Mouse (Mus musculus) left cerebral cortex, postnatal 4 days (tissue): Measurements from ENCODE around the gene Tbc1d22b. TPM values are rescaled to one million over a fixed set of nuclear protein-coding genes. Genes with fewer than 3 reads are reported as not detected.
"Not testable (repeated sequence)": the region's sequence is repeated elsewhere in the genome, so short reads cannot be mapped to it uniquely, and the experiment has no call there.

ENCODE experiments used
- DNase-seq: peaks from one replicate; pipeline ENCODE4 v3.0.0-alpha.2; 2022
- intact Hi-C: fragments of 180-260 bp; cut with DNase I; formaldehyde crosslinking; loops from one replicate; pipeline ENCODE4 v1.15.1; 2025
- total RNA-seq, 2 experiments: library from RNA; stranded (reverse); gene quantifications; 2 replicates each; pipeline ENCODE4 v1.2.3; 2021

Tbc1d22b gene
- total RNA-seq = 10 to 100 TPM; 45.0 to 46.2 TPM

DNA sequence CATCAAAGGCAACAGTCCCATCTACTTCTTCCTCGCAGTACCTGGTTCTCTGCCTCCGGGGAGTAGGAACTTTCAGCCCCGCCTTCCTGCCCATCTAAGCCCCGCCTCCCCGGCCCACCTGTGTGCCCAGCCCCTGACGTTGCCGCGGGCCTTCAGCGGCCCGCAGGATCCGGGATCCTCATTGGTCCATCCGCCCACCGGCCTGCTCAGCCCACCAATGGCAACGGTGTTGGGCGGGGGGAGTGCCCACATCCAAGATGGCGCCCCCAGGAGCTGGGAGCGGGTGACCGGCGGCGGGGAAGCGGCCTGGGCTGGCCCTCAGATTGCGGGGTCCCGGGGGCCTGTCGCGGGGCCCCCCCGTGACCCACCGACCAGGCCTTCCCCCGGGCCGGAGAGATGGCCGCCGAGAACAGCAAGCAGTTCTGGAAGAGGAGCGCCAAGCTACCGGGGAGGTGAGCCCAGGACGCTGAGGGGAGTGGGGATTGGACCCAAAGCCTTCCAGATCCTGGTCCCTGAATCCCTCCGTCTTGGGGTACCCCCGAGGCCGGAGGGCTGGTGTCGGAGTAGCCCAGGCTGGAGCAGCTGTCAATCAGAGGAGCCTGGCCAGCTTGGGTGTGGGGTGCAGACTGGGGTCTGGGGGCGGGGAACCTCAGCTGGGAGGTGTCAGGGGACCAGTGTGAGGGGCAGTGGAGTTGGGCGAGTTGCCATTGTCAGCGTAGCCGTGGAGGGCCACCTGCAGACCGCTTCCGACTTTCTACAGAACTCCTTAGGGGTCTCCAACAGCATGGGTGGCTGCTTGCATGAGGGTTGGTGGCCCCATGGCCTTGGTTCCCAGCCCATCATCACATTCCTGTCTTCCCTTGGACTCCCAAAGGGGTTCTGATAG is at the start of gene Tbc1d22b, which contains the start of gene Gm17657:
Tbc1d22b (plus strand) TSS at position 243 of the 886 bp plus-strand sequence.
Gm17657 (minus strand) TSS at position 96 of the 886 bp plus-strand sequence.
- peak; percentile 96 for DNase-seq
- intact Hi-C loops = no loop called here

DNA sequence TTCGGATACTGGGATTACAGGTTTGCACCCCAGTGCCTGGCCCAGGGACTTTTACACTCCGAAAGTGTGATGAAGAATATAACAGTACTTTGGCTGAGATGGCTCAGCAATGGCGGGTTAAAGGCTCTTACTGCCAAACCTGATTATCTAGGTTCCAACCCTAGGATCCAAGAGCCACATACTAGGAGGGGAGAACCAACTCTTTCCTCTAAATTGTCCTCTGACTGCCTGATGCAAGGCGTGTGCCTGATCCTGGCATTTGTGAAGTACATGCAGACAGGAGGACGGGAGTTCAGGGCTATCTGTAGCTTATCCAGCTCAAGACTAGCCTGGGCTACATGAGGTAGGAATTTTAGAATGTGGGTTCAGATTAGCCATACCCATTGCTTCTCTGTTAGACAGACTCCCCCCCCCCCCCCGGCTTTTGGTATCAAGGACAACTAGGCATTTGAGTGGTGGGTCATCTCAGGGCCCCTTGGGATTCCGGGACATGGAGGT is 49.3 kb upstream of the Tbc1d22b start:
- intact Hi-C loops = no loop called here
- DNase-seq = no peak

- intact Hi-C loops = no loop called here
Observed at GRCm38 (mm10) chr17:29500802-29501469, 48.6 kb upstream of the Tbc1d22b start.

DNA sequence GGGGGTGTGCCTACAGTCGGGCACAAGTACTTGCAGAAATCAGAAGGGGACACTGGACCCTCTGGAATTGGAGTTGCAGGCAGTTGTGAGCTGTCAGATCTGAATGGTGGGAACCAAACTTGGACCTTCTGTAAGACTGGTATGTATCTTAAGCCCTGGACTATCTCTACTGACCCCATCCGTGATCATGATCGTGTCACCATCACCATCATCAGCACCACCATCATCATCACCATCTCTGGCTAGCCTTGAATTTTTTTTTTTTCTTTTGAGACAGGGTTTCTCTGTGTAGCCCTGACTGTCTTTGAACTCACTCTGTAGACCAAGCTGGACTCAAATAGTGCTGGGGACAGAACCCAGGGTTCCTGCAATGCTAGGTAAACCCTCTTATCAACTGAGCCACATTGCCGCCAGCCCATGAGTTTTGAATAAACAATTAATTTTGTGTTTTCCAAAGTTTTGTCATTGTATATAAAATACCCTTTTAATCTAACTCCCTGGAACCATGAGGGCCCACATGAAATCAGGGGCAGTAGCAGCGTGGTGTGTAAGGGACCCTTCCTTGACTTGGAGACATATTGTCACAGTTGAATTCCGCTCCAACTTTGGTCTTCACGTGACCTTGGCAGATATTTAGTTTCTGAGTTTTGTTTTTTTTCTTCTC is 47.4 kb upstream of the Tbc1d22b start:
- intact Hi-C loops = no loop called here
- DNase-seq = no peak

More at GRCm38 (mm10) chr17:29500802-29501469, 48.6 kb upstream of the Tbc1d22b start:
- DNase-seq = no peak

- intact Hi-C loops = no loop called here
- no peak for DNase-seq
Observed at GRCm38 (mm10) chr17:29502669-29503665, 46.6 kb upstream of the Tbc1d22b start.

- no peak for DNase-seq
- intact Hi-C loops = no loop called here
Observed at GRCm38 (mm10) chr17:29503700-29504099, 45.9 kb upstream of the Tbc1d22b start.

GRCm38 (mm10) chr17:29508927-29509608 is 40.5 kb upstream of the Tbc1d22b start:
- DNase-seq = no peak
- intact Hi-C loops = no loop called here

GRCm38 (mm10) chr17:29510691-29511090 is 38.9 kb upstream of the Tbc1d22b start:
- no peak for DNase-seq
- intact Hi-C loops = loop anchor here (5.0 to 10.0 kb wide), 2 partner anchors 113 to 256 kb away; no protein-coding TSS in a partner anchor

DNA sequence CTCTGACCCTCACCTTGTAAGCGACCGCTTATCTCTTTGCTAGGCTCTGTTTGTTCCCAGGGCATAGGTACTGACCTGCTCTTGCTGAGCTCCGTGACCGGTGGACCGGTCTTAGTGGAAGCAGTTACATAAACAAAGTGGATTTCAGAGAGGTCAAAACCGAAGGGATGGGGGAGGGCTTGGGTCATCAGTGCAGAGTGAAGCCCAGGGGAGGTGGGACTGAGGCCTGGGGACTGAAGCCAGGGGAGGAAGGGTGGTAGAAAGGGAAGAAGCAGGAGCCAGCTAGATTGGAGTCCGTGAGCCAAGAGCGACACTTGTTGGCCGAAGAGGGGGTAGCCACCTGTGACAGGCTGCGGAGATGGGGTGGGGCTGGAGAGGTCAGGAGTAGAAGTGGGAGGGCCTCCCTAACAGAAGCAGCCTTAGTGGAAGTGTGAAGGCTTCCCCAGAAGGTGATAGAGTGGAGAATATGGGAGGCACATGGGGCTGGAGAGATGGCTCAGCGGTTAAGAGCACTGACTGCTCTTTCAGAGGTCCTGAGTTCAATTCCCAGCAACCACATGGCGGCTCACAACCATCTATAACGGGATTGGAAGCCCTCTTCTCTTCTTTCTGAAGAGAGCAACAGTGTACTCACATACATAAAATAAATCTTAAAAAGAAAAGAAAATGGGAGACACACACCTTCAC is 36.4 kb upstream of the Tbc1d22b start:
- intact Hi-C loops = loop anchor here (5.0 to 10.0 kb wide), 2 partner anchors 116 to 258 kb away; no protein-coding TSS in a partner anchor

GRCm38 (mm10) chr17:29514435-29514834 is 35.1 kb upstream of the Tbc1d22b start:
- intact Hi-C loops = loop anchor here (5.0 to 10.0 kb wide), 2 partner anchors 117 to 260 kb away; no protein-coding TSS in a partner anchor
- peak; percentile 71 for DNase-seq

More for the DNA sequence above, 36.4 kb upstream of the Tbc1d22b start:
- peak; percentile 68 for DNase-seq

DNA sequence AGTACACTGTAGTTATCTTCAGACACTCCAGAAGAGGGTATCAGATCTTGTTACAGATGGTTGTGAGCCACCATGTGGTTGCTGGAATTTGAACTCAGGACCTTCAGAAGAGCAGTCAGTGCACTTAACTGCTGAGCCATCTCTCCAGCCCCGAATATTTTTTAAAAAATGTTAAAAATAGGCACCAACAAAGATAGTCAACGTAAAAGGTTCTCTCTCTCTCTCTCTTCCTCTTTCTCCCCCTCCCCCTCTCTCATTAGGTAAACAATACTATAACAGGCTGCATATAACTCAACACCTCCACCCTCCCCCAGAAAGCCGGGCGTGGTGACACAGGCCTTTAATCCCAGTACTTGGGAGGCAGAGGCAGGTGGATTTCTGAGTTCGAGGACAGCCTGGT is 30.9 kb upstream of the Tbc1d22b start:
- intact Hi-C loops = loop anchor here (10.0 kb wide), 1 partner anchor 264 kb away; no protein-coding TSS in a partner anchor
- not testable (repeated sequence) for DNase-seq

GRCm38 (mm10) chr17:29519731-29520130 is 29.9 kb upstream of the Tbc1d22b start:
- DNase-seq = no peak
- intact Hi-C loops = loop anchor here (10.0 kb wide), 1 partner anchor 265 kb away; no protein-coding TSS in a partner anchor

- DNase-seq = no peak
- intact Hi-C loops = no loop called here
Observed at GRCm38 (mm10) chr17:29525613-29526012, 24.0 kb upstream of the Tbc1d22b start.

GRCm38 (mm10) chr17:29528568-29529187 is 20.9 kb upstream of the Tbc1d22b start:
- intact Hi-C loops = no loop called here
- DNase-seq = peak; percentile 6

DNA sequence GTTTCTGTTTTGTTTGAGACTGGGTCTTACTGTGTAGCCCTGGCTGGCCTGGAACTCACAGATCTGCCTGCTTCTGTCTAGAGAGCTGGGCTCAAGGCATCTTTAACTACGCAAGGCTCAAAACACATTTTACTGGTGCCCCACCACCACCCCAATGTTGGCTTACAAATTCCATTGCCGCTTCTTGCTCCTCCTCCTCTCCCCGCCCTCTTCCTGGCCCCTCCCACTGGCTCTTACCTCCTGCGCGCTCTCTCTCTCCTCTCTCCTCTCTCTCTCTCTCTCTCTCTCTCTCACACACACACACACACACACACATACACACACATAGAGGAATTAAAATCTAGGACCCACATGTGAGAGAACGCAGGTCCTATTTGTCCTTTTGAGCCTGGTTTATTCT is 19.1 kb upstream of the Tbc1d22b start:
- no peak for DNase-seq
- intact Hi-C loops = no loop called here

DNA sequence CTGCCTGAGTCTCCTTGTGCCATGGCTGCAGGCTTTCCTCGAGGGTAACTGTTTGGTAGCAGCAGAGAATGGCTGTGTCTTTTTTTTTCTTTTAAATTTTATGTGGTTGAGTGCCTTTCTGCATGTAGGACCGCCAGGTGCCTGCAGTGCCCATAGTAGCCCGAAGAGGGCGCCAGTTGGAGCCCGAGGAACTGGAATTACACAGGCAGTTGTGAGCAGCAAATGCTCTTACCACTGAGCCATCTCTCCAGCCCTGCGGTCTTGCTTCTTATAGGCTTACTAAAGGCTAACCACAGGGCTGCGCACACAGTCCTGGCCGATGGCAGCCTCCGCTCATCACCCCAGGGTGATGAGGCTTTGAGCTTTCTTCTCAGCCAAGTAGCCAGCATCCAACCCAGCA is 18.3 kb upstream of the Tbc1d22b start:
- intact Hi-C loops = no loop called here
- DNase-seq = no peak

DNA sequence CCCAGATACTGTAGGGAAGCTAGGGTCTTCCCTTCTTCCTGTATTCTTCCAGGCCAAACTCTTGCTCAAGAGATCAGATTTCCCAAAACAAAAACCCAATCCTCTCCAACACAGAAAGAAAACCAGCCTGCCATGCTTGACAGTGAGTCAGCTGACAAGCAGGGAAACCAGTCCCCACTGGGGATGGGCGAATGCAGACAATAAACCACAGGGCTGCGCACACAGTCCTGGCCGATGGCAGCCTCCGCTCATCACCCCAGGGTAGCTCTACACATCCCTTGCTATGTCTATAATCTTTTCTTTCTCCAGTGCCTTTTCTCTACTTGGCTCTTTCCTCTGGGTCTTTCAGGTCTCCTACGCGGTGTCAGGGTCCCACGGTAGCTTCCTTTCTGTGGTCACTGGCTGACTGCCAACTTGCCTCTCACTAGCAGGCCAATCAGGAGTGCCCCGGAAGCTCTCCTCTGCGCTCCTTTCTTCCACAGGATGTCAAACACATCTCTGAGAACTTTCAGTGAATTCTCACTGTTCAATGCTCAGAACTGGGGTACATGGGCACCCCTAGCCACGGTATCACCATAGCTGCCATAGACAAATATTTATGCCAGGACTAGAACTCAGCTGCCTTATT is 17.7 kb upstream of the Tbc1d22b start:
- DNase-seq = no peak

More for the DNA sequence above, 17.7 kb upstream of the Tbc1d22b start:
- intact Hi-C loops = no loop called here
